Mouse (Mus musculus) layer of hippocampus, postnatal 14 days (tissue): Measurements from ENCODE around the gene Gnao1. TPM values are rescaled to one million over a fixed set of nuclear protein-coding genes. Genes with fewer than 3 reads are reported as not detected.

Experiments
- DNase-seq, 2 experiments: peaks; one replicate each; pipeline ENCODE4 v3.0.0; 2021 to 2022; ENCODE audit warnings: low spot score in 2 of 2, mixed read lengths in 1 of 2
- total RNA-seq, 2 experiments: library from RNA; stranded (reverse); gene quantifications; 2 replicates each; pipeline ENCODE4 v1.2.3; 2021

The Gnao1 gene
- total RNA-seq, 2 experiments from 2014 or later: 795 to 812 TPM

GRCm38 (mm10) chr8:93843858-93844502 is 34.2 kb downstream of the Gnao1 start:
- no peak for DNase-seq

GRCm38 (mm10) chr8:93845186-93845585 is 35.4 kb downstream of the Gnao1 start:
- DNase-seq: no peak

- DNase-seq: peak in 1 of 2 experiments; percentile 72
These were observed 42.4 kb downstream of the Gnao1 start for GRCm38 (mm10) chr8:93852087-93852645.

GRCm38 (mm10) chr8:93852851-93853461 is 43.2 kb downstream of the Gnao1 start:
- DNase-seq: no peak

DNA sequence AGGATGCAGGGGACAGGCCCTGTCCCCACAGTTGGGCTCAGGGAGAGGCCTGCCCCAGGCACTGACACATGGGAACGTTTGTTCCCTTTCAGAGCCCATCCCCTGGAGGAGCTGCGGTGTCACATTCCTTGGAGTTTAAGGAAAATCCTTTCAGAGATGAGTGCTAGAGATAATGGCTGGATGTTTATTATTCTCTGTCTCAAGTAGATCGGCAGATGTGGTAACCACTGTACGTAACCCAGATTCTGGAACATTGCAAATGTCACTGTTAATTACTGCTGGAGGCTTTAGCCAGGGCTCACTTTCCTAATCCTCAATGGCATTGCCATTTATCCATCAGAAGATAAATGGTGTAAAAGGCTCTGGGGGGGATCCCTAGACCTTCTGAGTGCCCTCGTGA is 44.9 kb downstream of the Gnao1 start:
- no peak for DNase-seq

- DNase-seq: no peak
These were observed 45.5 kb downstream of the Gnao1 start for GRCm38 (mm10) chr8:93855272-93855671.

- DNase-seq: no peak
These were observed 47.4 kb downstream of the Gnao1 start for GRCm38 (mm10) chr8:93857144-93857543.

DNA sequence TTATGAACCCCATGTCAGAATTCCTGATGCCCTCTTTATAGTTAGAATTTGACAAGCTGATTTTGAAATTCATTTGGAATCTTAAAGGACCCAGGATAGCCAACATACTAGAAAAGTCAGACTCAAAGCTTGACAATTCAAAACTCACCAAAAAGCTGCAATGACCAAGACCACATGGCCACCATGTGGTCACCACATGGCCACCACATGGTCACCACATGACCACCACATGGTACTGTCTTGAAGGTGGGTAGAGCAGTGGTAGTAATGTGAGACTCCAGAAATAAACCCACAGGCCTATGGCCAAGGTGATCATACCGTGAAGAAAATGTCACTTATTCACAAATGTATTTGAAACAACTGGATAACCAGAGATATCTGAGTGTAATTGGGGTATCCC is 48.5 kb downstream of the Gnao1 start:
- DNase-seq: no peak

DNA sequence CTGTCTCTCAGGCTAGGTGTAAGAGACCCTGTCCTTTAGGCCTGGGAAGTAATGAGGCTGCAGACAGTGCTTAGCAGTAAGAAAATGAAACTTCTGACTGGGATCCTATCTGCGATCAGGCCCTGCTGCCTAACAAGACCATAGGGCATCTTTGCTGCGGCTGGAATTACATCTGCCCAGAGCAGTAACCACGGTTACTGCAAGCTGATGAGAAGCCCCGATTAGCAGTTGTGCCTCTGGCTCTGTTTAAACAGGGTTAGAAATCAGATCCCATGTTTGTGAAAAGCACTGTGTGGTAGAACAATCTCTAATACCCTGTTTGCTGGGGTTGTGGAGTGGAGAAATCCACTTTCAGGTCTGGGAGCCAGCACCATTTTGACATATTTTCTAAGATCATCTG is 50.3 kb downstream of the Gnao1 start:
- DNase-seq: no peak

DNA sequence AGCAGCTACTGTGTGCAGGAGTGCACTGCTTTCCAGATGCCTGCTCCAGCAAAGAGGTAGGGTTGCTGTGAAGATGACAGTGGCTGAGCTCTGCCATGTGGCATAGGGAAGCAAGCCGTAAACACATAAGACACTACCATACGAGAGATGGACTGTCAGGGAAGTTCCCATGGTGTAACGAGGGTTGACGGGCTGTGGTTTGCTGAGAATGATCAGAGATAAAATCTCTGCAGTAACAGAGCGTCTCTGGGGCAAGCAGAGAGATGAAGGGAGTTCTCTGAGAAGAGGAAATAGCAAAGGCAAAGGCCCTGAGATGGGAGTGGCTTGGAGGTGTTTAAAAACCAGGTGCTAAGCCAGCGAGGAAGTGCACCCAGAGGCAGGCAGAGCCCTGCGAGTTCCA is 54.3 kb downstream of the Gnao1 start:
- DNase-seq: no peak

GRCm38 (mm10) chr8:93866271-93866670 is 56.5 kb downstream of the Gnao1 start:
- DNase-seq: no peak

- no peak for DNase-seq
These were observed 58.9 kb downstream of the Gnao1 start for GRCm38 (mm10) chr8:93868486-93869221.

DNA sequence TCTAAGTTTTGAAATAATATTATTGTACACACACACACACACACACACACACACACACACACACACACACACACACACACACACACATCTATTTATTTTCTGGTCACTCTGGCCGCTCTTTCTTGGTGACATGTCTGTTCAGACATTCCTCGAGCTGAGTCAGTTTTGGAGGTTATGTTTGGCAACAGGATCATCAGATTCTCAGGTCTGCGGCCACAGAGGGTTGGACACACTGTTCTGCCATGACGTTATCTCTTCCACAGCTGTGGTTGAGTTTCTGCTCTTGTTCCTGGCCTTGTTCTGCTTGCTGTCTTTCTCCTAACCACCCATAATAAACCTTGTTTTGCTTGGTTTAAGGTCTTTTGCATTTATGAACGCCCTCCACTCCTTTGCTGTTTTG is 61.5 kb downstream of the Gnao1 start:
- no peak for DNase-seq

DNA sequence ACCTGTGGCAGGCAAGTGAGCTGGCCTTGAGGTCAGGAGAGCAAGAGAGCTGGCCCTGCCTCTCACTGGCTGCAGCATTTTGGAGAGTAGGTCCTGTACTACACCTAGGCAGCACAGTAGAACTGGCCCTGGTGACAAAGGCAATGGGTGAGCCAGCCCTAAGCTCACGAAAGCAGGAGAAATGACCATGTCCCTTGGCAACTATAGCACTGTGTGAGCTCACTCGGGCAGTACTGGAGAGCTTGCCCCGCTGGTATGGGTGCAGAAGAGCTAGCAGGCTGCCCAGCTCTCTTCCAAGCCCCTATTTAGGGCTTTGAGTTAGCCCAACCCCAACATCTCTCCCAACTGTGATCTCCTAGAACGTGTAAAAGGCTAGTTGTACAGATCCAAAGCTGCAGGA is 68.6 kb downstream of the Gnao1 start:
- no peak for DNase-seq

GRCm38 (mm10) chr8:93879966-93880365 is 70.2 kb downstream of the Gnao1 start:
- DNase-seq: no peak

DNA sequence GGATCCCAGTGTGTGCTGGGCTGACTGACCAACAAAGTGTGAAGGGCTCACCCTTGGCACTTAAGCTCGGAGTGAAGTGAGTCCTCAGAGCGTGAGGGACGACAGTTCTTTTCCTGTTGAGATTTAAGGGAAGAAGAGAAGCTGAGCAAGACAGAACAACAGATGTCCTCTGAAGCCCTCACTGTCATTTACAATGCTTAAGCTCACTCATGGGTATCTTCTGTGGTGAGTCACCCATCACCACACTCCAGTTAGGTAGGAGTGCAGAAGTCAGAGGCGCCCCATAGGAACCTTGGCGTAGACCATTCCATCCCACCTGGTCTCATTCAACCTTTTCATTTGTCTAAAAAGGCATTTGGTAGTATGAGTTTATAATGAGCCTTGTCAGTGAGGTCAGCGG is 71.6 kb downstream of the Gnao1 start:
- no peak for DNase-seq

DNA sequence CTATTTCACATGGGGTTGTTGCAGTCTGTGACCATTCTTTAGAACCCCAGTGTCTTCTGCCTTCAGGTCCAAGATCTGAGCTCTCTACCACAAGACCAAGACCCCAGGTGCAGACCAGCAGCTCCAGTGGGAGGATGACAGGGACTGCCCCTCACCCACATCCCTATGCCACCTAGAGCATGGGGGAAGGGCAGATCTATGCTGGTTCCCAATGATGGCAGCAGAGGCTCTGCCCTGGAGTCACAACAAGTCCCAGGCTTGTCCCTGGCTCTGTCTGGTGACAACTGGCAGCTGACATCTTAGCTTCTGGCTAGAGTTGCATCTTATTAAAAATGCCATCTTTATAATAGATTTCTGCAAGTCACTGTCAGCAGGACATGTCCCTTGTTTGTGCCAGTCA is 73.5 kb downstream of the Gnao1 start:
- no peak for DNase-seq

- DNase-seq: no peak
These were observed 74.0 kb downstream of the Gnao1 start for GRCm38 (mm10) chr8:93883771-93884170.

- DNase-seq: peak in 1 of 2 experiments; percentile 50
These were observed 74.5 kb downstream of the Gnao1 start for GRCm38 (mm10) chr8:93884316-93884715.

- DNase-seq: no peak
These were observed 76.4 kb downstream of the Gnao1 start for GRCm38 (mm10) chr8:93886181-93886580.

DNA sequence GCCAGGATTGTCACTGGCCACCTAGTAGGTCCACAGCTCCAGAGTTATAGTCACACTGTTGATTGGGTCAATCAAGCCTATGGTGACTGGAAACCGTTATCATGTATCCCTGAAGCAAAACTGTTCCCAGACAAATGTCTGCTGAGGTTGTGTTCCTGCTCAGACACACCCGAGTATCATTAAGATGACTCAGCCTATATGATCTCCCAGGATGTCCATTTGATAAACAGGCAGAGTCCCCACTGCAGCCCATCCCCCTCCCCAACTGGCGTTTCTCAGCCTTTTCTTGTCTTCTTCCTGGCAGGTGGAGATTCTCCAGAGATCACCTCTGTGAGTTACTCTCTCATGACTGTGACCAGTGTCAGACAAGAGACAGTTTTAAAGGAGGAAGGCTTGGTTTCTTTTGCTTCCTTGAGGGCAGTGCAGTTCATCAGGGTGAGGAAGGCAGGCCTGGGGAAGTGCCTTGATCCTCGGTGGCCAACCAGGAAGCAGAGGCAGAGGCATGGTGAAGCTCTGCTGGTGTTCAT is 78.4 kb downstream of the Gnao1 start:
- no peak for DNase-seq
